Comparison of ENCODE assay signal across 8 mouse cellular contexts in the genomic region with DNA sequence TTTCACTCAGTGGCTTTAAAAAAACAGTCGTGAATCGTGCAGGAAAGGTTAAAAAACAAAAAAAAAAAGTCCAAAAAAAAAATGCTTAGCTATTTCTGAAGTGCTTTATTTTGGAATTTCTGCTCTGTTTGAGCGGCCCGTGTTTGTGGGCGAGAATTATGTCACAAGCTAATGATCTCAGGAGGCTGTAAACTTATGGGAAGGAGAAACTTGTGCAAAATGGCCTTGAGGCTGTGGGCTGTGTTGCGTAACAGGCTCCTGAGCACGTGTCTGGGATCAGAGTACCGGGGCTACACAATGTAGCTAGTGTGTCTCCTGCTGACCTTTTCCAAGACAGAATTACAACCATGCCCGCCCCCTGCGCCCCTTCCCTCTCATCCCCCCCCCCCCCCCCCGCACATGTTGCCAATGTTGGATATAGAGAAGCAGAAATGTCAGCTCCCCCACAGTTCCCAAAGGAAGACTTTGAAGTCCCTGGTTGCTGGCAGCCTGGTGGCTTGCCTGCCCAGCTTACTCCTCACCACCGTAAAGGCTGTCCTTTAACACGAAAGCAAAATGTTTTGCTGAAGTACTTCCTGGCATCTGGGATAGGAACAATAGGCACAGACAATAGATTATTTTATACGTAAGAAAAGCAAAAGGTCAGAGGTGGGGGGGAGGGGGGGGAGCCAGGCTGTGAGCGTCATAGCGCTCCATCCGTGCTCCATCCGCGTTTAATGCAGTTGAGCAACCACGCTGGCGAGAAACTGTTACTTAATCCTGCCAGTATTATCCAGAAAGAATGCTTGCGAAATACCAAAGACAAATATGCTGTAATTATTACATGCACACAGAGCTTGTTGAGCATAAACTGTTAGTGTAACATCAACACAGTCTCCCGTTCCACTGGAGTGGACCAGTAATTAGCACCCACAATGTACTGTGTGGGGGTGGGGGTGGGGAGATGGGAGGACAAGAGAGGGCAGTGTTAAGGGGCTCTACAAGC.
DNase-seq lines count a peak whose midpoint lies in the region; ATAC-seq and TF ChIP-seq lines count a peak whose summit lies in the region.

No protein-coding gene starts in this region.

- TF ChIP-seq POLR2A in myocyte (IDR thresholded peaks at IDR 0.05; ENCODE audit: insufficient read length, low read depth) = no peak

- no peak overlapping the region for H3ac ChIP-seq in myocyte (ENCODE audit: control insufficient read depth, insufficient read length)

- peak overlapping the region; percentile 12; the same call in 1 of the 2 replicates for H3K9ac ChIP-seq in forebrain, embryonic 12.5 days
- H3K9ac ChIP-seq in hindbrain, embryonic 16.5 days (ENCODE audit: low read depth, low read length) = peak overlapping the region; percentile 31
- no peak overlapping the region; the same call in 1 of the 2 replicates for H3K9ac ChIP-seq in liver, embryonic 13.5 days

- no peaks in the 10 kb centered on the region for H3K36me3 ChIP-seq in forebrain, embryonic 12.5 days (replicated peaks)
- H3K36me3 ChIP-seq in hindbrain, embryonic 16.5 days (ENCODE audit: control insufficient read depth, insufficient read depth, low read length) = no peaks in the 10 kb centered on the region
- H3K36me3 ChIP-seq in liver, embryonic 13.5 days = no peaks in the 10 kb centered on the region
- no peaks in the 10 kb centered on the region for H3K36me3 ChIP-seq in myocyte (ENCODE audit: control insufficient read depth, insufficient read depth)

- peak; percentile 55 for ATAC-seq in forebrain, embryonic 12.5 days (ENCODE audit: low FRiP score)
- ATAC-seq in hindbrain, embryonic 16.5 days = peak; percentile 41; the same call in 1 of the 2 replicates
- 0 out of 2 replicates have a peak, but pooled peaks have one; percentile 18 for ATAC-seq in liver, embryonic 13.5 days (ENCODE audit: low read depth)

- no peak overlapping the region for H3K4me3 ChIP-seq in forebrain, embryonic 12.5 days (replicated peaks)
- H3K4me3 ChIP-seq in hindbrain, embryonic 16.5 days (ENCODE audit: low read length) = no peak overlapping the region
- H3K4me3 ChIP-seq in liver, embryonic 13.5 days (replicated peaks) = no peak overlapping the region
- H3K4me3 ChIP-seq in myocyte = no peak overlapping the region

- no peaks in the 10 kb centered on the region for H3K9me3 ChIP-seq in forebrain, embryonic 12.5 days
- no peaks in the 10 kb centered on the region for H3K9me3 ChIP-seq in hindbrain, embryonic 16.5 days (ENCODE audit: control insufficient read depth, low read length)
- H3K9me3 ChIP-seq in liver, embryonic 13.5 days (replicated peaks) = no peaks in the 10 kb centered on the region

- H3K27ac ChIP-seq in forebrain, embryonic 12.5 days = no peak overlapping the region
- no peak overlapping the region for H3K27ac ChIP-seq in hindbrain, embryonic 16.5 days (ENCODE audit: low read depth, low read length)
- peak overlapping the region; percentile 47 for H3K27ac ChIP-seq in liver, embryonic 13.5 days

- no peaks in the 10 kb centered on the region for H3K79me2 ChIP-seq in myocyte (ENCODE audit: control insufficient read depth, insufficient read depth)

- H3K4me2 ChIP-seq in forebrain, embryonic 12.5 days = peak overlapping the region; percentile 43
- peak overlapping the region; percentile 27 for H3K4me2 ChIP-seq in hindbrain, embryonic 16.5 days (ENCODE audit: low read length)
- H3K4me2 ChIP-seq in liver, embryonic 13.5 days = 0 out of 2 replicates have a peak overlapping the region, but pooled peaks have one; percentile 9
- peak overlapping the region; percentile 51 for H3K4me2 ChIP-seq in myocyte (ENCODE audit: low read depth)

- peak; percentile 32 to 42 for DNase-seq in right cerebral cortex, adult 2 months (ENCODE audit: low spot score in 2 of 2)
- no peak for DNase-seq in right cerebral cortex, postnatal 25 days
- DNase-seq in liver, embryonic 13.5 days = no peak
- DNase-seq in cerebellum, postnatal 36 days = no peak
- no peak for DNase-seq in left cerebral cortex, adult 11 months (ENCODE audit: low spot score)

- H3K27me3 ChIP-seq in forebrain, embryonic 12.5 days = peaks cover 18% of the 10 kb centered on the region
- H3K27me3 ChIP-seq in hindbrain, embryonic 16.5 days (replicated peaks; ENCODE audit: control insufficient read depth, insufficient read depth, low read length) = no peaks in the 10 kb centered on the region
- peaks cover 9% of the 10 kb centered on the region; the same call in 1 of the 2 replicates for H3K27me3 ChIP-seq in liver, embryonic 13.5 days
- no peaks in the 10 kb centered on the region for H3K27me3 ChIP-seq in myocyte (ENCODE audit: control insufficient read depth, insufficient read depth, insufficient read length)

- WGBS in forebrain, embryonic 12.5 days = 22% methylated on average over 20 of the region's 23 CpGs
- 21% methylated on average over 22 of the region's 23 CpGs for WGBS in hindbrain, embryonic 16.5 days
- WGBS in liver, embryonic 13.5 days (ENCODE audit: insufficient replicate concordance) = 31% methylated on average over 20 of the region's 23 CpGs

- H3K4me1 ChIP-seq in forebrain, embryonic 12.5 days = peaks cover 30% of the 10 kb centered on the region
- H3K4me1 ChIP-seq in hindbrain, embryonic 16.5 days (ENCODE audit: control insufficient read depth, insufficient read depth, low read depth, low read length) = peaks cover 15% of the 10 kb centered on the region
- H3K4me1 ChIP-seq in liver, embryonic 13.5 days (replicated peaks) = peaks cover 60% of the 10 kb centered on the region

TF ChIP-seq in myocyte, 11 proteins besides CTCF, POLR2A, EP300 and RAD21:
- TF ChIP-seq TCF12 (IDR thresholded peaks at IDR 0.05; ENCODE audit: insufficient read depth, poor library complexity, severe bottlenecking) (no peak), TCF3 (IDR thresholded peaks at IDR 0.05; ENCODE audit: insufficient read length, low read depth) (no peak), CEBPB (IDR thresholded peaks at IDR 0.05; ENCODE audit: insufficient read depth, poor library complexity, severe bottlenecking) (peak; percentile 98), USF1 (IDR thresholded peaks at IDR 0.05; ENCODE audit: low read depth) (peak; percentile 65)

Comparison
In these comparisons a context has a peak if more than half of its experiments do, and no peak if none do; other contexts are left out.
1. DNase-seq: peak in right cerebral cortex, adult 2 months (2 of 2); none in right cerebral cortex, postnatal 25 days (single experiment), liver, embryonic 13.5 days (single experiment), cerebellum, postnatal 36 days (0 of 2) and left cerebral cortex, adult 11 months (single experiment).
2. Peak in every context shown above with its lines, with median percentiles within 50 percentile points of each other: ATAC-seq and H3K4me2 ChIP-seq.